Mouse (Mus musculus) frontal cortex, adult 2 months (tissue): ENCODE results near the gene Eral1. TPM values are rescaled to one million over a fixed set of nuclear protein-coding genes. Genes with fewer than 3 reads are reported as not detected.
A peak's percentile ranks its signal among the peaks of the same experiment; 100 is the strongest.
"Not testable (repeated sequence)": the region's sequence is repeated elsewhere in the genome, so short reads cannot be mapped to it uniquely, and the experiment has no call there.

ENCODE experiments used
- DNase-seq, 2 experiments: peaks; one replicate each; pipeline ENCODE4 v3.0.0; 2022; ENCODE audit warnings: low spot score in 1 of 2; ENCODE audit errors: extremely low spot score in 1 of 2
- polyA plus RNA-seq: library from polyadenylated mRNA; depleted of rRNA; stranded (reverse); fragments of >200 nt; gene quantifications from 2 replicates; pipeline ENCODE4 v1.2.3, GENCODE M21; 2012; rRNA removed

Gene Eral1
- polyA plus RNA-seq, 1 experiment = 28.4 TPM

- not testable (repeated sequence) for DNase-seq
These were observed 37.8 kb downstream of the Eral1 start for GRCm38 (mm10) chr11:78042290-78042870.

DNA sequence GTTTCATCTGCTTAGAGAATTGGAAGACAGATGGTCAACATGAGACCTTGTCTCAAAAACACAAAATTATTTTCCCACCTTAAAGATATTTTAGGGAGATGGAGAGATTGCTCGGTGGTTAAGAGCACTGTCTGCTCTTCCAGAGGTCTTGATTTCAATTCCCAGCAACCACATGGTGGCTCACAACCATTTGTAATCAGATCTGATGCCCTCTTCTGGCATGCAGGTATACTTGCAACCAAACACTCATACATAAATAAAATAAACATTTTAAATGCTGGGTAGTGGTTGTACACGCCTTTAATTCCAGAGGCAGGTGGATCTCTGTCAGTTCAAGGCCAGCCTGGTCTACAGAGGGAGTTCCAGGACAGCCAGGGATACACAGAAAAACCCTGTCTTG is 39.3 kb downstream of the Eral1 start:
- DNase-seq = no peak

GRCm38 (mm10) chr11:78037831-78038752 is 42.1 kb downstream of the Eral1 start, which contains the start of gene Flot2:
Flot2 (plus strand) TSS chr11:78037931.
- peak in 1 of 2 experiments; percentile 35 for DNase-seq

DNA sequence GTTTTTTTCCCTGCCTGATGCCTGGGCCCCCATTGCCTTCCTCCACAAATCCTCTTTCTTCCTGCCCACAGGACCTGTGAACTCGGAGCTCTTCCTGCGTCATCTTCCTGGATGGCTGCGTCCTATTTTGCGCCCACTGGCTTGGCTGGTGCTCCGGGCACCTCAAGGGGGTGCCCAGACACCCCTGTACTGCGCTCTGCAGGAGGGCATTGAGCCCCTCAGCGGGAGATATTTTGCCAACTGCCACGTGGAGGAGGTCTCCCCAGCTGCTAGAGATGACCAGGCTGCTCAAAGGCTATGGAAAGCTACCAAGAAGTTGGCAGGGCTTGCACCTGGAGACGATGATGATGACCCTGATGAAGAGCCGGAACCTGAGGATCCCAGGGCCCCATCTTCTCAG is 43.4 kb downstream of the Eral1 start:
- DNase-seq = no peak

DNA sequence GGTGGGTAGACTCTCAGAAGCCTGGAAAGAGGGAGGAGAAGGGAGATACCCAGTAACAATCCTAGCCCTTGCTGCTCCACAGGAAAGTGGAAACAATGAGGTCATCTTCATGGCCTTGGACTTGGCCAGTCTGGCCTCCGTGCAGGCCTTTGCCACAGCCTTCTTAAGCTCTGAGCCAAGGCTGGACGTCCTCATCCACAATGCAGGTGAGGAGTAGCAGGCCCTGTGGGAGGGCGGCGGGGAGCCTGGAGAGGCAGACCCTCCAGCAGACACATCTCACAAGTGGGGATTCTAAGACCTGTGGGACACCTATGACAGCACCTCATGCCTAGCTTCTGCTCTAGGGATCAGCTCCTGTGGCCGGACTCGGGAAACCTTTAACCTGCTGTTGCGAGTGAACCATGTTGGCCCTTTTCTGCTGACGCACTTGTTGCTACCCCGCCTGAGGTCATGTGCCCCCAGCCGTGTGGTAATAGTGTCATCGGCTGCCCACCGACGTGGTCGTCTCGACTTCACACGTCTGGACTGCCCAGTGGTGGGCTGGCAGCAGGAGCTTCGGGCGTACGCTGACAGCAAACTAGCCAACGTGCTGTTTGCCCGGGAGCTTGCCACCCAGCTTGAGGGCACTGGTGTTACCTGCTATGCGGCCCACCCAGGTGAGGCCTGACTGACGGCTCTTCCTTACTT is 46.1 kb downstream of the Eral1 start:
- no peak for DNase-seq

DNA sequence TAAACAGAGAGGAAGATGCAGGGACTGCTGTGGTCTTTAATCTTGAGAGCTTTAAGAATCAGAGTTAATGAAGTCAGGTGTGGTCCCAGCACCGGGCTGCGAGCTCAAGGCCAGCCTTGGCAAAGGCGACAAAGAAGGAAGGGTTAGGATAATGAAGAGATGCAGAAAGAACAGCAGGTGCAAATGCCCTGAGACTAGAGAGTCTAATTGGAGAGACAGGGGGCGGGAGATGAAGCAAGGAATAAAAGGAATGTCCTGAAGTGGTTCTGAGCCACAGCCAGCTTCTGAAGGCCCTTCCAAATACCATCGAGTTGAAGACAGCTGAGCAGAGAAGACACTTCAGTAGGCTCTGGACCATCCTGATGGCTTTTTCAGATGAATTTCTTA is 47.4 kb downstream of the Eral1 start:
- DNase-seq = peak in 1 of 2 experiments; percentile 19

- peak; percentile 85 to 93 for DNase-seq
These were observed 48.0 kb downstream of the Eral1 start, which contains the start of gene Dhrs13 for GRCm38 (mm10) chr11:78031947-78032808. Dhrs13 (plus strand) TSS chr11:78032280.

DNA sequence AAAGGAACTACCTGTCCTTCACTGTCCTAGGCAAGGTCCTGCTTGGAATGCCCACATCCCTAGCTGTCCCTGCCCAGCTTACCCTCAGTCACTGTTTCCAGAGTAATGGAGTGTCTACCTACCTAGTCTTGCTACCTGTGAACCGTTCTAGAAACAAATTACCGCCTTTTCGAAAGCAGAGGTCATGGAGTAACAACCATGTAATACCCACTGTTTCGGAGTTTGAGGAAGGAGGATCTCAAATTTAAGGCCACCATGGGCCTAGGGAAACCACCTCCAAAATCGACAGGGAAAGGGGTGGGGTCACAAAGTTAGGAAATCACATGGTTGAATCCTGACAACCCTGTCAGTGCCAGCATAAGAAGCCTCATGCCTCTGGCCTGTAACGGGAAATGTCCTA is 48.8 kb downstream of the Eral1 start:
- DNase-seq = no peak

DNA sequence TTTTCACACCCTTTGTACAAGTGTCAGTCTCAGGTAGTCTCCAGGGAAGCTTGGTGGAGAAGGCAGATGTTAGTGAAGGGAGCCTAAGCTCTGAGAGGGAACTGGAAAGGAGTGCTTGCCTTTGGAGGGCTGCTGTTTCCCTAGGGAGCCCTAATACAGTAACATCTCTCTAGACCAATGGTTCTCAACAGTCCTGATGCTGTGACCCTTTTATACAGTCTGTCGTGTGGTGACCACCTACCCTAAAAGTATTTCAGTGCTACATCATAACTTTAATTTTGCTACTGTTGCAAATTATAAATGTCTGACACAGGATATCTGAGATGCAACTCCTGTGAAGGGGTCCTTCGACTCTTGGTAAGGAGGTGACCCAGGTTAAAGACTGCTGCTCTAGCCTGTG is 49.6 kb downstream of the Eral1 start:
- no peak for DNase-seq

- no peak for DNase-seq
These were observed 50.9 kb downstream of the Eral1 start for GRCm38 (mm10) chr11:78029240-78029639.

GRCm38 (mm10) chr11:78023607-78024006 is 56.6 kb downstream of the Eral1 start:
- peak in 1 of 2 experiments; percentile 38 for DNase-seq

Other genes with a start within 250 kb of the Eral1 start
- gene Pipox, start 186.3 kb downstream of the Eral1 start, polyA plus RNA-seq = 7.0 and 8.6 TPM in 2 replicates
- 169 and 190 TPM in 2 replicates for gene Sez6, start 149.6 kb downstream of the Eral1 start, polyA plus RNA-seq
- gene Phf12, start 97.6 kb downstream of the Eral1 start, polyA plus RNA-seq = 43.8 and 45.3 TPM in 2 replicates
- gene Dhrs13, start 48.1 kb downstream of the Eral1 start, polyA plus RNA-seq = 8.8 and 11.5 TPM in 2 replicates
- gene Flot2, start 42.5 kb downstream of the Eral1 start, polyA plus RNA-seq = 134 and 136 TPM in 2 replicates
- 22.9 and 27.1 TPM in 2 replicates for gene Fam222b, start 14.3 kb upstream of the Eral1 start, polyA plus RNA-seq
- 21.3 and 22.0 TPM in 2 replicates for gene Traf4, start 85.2 kb upstream of the Eral1 start, polyA plus RNA-seq
- 5.7 and 7.1 TPM in 2 replicates for gene Nek8, start 96.3 kb upstream of the Eral1 start, polyA plus RNA-seq
- 74.4 and 74.7 TPM in 2 replicates for gene Tlcd1, start 96.3 kb upstream of the Eral1 start, polyA plus RNA-seq
- 1,050 and 1,099 TPM in 2 replicates for gene Rpl23a, start 103.2 kb upstream of the Eral1 start, polyA plus RNA-seq
- 62.3 and 68.1 TPM in 2 replicates for gene Rab34, start 108.0 kb upstream of the Eral1 start, polyA plus RNA-seq
- 6.9 and 7.8 TPM in 2 replicates for gene Proca1, start 113.0 kb upstream of the Eral1 start, polyA plus RNA-seq
- 107 and 124 TPM in 2 replicates for gene Sdf2, start 165.4 kb upstream of the Eral1 start, polyA plus RNA-seq
- 45.4 and 48.7 TPM in 2 replicates for gene Supt6, start 165.6 kb upstream of the Eral1 start, polyA plus RNA-seq
- 119 and 129 TPM in 2 replicates for gene 2610507B11Rik, start 181.4 kb upstream of the Eral1 start, polyA plus RNA-seq
- 15.2 and 18.6 TPM in 2 replicates for gene BC030499, start 210.5 kb upstream of the Eral1 start, polyA plus RNA-seq
- gene Spag5, start 221.1 kb upstream of the Eral1 start, polyA plus RNA-seq = 14.7 and 16.8 TPM in 2 replicates
- 1,301 and 1,427 TPM in 2 replicates for gene Aldoc, start 242.6 kb upstream of the Eral1 start, polyA plus RNA-seq
- gene Pigs, start 248.0 kb upstream of the Eral1 start, polyA plus RNA-seq = 60.4 and 65.7 TPM in 2 replicates